Mouse (Mus musculus) retina, adult 2 months (tissue): Measurements from ENCODE around the gene Fto.

ENCODE experiments used
- DNase-seq: peaks from one replicate; pipeline ENCODE4 v3.0.0-alpha.2; 2012; ENCODE audit warnings: low read depth, low spot score

Fto gene

GRCm38 (mm10) chr8:91660879-91661278 lies 347.6 kb downstream of the Fto start:
- no peak for DNase-seq

DNA sequence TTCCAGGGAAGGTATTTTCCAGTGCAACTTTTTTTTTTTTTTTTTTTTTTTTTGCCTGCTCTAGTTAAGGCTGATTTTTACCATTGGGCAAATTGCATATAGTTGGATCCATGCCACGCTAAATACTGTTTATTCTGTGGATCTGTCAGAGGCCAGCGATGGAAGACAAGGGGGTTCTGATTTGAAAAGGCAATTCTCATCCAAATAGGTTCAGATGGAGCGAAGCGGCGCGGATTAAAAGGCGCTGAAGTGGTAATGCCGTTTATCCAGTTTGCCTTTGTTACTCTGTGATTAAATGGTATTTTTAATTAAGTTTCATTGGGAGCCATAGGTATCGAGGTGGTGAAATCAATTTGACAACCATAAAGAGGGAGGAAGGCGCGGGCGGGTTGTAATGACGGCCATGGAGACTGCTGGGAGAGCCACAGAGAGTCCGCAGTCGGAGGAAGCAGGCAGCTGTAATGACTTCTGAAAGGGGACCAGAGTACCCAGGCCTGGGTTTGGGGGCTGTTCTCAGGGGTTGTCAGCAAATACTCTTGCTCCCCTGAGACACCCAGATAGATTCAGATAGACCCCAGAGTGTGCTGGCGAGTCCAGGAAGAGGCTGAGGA lies 356.2 kb downstream of the Fto start:
- no peak for DNase-seq

DNA sequence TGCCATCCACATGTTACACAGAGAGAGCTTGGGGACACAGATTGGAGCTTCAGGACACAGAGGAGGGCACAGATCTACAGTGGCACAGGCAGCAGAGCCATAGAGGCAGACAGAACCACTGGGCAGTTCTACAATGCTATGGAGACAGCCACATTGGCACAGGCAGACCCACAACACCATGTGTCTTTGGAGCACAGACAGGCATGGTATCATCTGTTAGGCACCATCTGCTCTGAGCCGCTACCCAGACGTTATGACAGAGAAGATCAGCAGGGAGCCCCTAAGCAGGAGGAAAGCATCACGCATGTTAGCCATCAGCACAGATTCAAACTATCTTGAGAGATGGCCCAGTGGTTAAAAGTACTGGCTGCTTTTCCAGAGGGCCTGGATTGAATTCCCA lies 363.6 kb downstream of the Fto start:
- no peak for DNase-seq

GRCm38 (mm10) chr8:91679451-91679850 lies 366.1 kb downstream of the Fto start:
- no peak for DNase-seq

- DNase-seq: no peak
Measured at GRCm38 (mm10) chr8:91680125-91680524, 366.8 kb downstream of the Fto start.

GRCm38 (mm10) chr8:91684596-91685317 lies 371.4 kb downstream of the Fto start:
- DNase-seq: no peak

DNA sequence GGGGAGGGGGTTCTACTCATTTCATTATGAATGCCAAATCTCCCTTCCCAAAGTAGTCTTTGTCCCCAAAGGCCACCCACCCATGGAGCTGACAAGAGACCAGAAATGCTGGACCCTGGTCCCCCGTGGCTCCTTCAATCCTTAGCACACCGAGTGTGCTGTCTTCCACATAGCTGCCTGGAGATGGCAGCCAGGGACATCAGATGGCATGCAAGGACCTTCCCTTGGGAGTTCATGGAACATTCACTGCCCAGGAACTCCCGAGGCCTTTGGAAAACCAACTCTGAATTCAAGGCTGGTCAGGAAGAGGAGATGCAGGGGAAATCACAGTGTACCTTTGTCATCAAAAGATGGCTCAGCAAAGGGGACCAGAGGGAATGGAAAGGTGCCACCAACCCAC lies 372.1 kb downstream of the Fto start:
- DNase-seq: no peak

DNA sequence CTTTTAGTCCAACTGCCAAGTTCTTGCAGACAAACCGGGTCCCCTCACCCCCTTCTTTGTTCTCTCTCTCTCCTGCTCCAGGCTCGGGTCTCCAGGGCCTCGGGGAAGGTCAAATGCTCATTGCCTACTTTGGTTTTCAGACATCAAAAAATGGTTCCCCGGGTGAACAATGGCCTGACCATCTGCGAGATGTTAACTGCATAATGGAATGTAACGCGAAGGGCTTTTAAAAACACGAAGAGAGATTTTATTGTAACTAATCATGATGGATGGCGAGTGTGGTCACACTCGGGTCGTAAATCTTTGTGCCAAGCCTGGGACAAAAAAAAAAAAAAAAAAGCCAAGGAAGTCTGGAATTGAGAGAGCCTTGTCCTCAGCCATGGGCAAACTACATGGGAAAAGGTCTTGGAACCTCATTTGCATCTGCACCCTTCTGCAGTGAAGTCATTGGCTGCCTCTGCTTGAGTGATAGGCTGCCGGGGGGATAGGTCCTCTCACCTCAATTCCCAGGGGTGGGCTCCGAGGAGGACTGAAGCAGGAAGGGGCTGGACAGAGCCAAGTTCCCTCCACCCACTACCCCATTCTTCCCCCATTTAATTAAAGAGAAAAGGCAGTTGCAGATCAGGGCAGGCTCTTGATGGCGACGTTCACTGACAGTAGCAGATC lies 378.9 kb downstream of the Fto start:
- no peak for DNase-seq

DNA sequence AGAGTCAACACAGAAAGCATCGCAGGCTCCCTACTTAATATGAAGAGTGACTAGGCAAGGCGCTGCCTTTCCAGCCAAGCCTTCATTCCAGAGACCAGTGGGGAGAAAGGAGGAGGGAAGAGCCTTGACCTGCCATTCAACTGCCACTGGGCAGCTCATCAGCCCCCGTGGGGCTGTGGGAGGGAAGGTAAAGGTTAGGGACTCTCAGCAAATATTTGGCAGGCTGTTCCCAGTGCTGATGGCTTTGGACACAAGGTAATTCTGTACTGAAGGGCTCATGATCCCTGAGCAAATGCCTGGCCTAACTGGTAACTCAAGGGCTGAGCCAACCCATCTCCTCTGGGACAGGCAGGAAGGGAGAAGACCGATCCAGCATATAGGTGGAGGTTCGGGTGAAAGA lies 393.2 kb downstream of the Fto start:
- no peak for DNase-seq

DNA sequence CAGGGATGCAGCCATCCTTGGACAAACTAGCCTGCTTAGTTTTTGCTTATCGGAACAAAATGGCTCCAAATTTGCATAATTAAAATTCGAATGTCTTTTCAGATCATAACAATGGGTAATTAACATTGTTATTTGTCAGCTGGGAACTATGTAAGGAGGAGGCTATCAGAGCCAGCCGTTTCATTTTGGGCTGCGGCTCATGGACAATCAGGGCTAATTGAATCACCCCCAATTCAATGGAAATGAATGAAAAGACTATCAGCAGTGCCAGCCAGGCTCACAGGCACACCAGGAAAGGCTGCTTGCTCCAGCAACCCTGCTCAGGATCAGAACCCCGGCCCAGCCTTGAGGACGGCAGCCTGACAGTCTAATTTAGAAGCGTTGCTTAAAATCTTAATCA lies 395.3 kb downstream of the Fto start:
- no peak for DNase-seq

GRCm38 (mm10) chr8:91709768-91710167 lies 396.4 kb downstream of the Fto start:
- DNase-seq: no peak

- DNase-seq: no peak
Measured at GRCm38 (mm10) chr8:91711202-91711601, 397.9 kb downstream of the Fto start.

- DNase-seq: no peak
Measured at GRCm38 (mm10) chr8:91711981-91712598, 398.8 kb downstream of the Fto start.

GRCm38 (mm10) chr8:91712731-91713569 lies 399.6 kb downstream of the Fto start:
- DNase-seq: no peak

- DNase-seq: no peak
Measured at GRCm38 (mm10) chr8:91713677-91714312, 400.5 kb downstream of the Fto start.

DNA sequence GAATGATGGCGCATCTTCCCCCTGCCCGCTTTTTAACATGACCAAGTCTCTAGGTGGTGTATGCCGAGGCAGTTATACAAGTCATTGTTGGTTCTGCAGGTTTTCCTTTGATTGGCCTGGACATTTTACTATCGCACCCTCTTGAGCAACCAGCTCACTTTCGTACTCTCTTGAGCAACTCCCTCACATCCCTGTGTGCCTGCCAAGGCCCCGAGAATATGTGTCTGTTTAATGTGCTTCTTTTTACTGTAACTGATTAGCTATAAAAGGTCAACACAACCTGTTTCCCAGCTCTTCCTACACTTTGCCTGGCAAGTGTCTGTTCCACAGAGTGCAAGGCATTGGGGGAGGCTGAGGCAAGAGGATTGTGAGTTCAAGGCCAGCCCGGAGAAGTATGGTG lies 401.4 kb downstream of the Fto start:
- no peak for DNase-seq

GRCm38 (mm10) chr8:91715387-91716085 lies 402.2 kb downstream of the Fto start:
- DNase-seq: no peak
